Mouse (Mus musculus) neural tube, embryonic 11.5 days (tissue): ENCODE results near the gene Setd7. TPM values are rescaled to one million over a fixed set of nuclear protein-coding genes. Genes with fewer than 3 reads are reported as not detected.

ENCODE experiments used
- ATAC-seq: fragments of 200-750 bp; cut with Nextera tagmentation; 2 replicates; pipeline ENCODE4 v1.8.0; 2017; ENCODE audit warnings: moderate number of reproducible peaks, mild to moderate bottlenecking, moderate TSS enrichment, moderate library complexity; ENCODE audit not compliant: insufficient read depth, low FRiP score, low TSS enrichment
- DNase-seq: peaks from one replicate; pipeline ENCODE4 v3.0.0-alpha.2; 2015; ENCODE audit warnings: low spot score
- H3K27ac ChIP-seq: fragments of 300-500 bp; sonication (generic); 2 replicates; pipeline ENCODE4 v1.5.1; 2014; ENCODE audit warnings: low read depth, mild to moderate bottlenecking, low read length
- H3K27me3 ChIP-seq: fragments of 300-500 bp; sonication (generic); 2 replicates; pipeline ENCODE4 v1.6.1; 2014; ENCODE audit warnings: mild to moderate bottlenecking, low read length, mixed read lengths; ENCODE audit not compliant: control insufficient read depth, insufficient read depth
- H3K36me3 ChIP-seq: fragments of 300-500 bp; sonication (generic); 2 replicates; pipeline ENCODE4 v1.6.1; 2014; ENCODE audit warnings: mild to moderate bottlenecking, low read length, moderate library complexity, mixed read lengths; ENCODE audit not compliant: control insufficient read depth, insufficient read depth
- H3K4me1 ChIP-seq: fragments of 300-500 bp; sonication (generic); 2 replicates; pipeline ENCODE4 v1.6.1; 2014; ENCODE audit warnings: low read length, mixed read lengths; ENCODE audit not compliant: control insufficient read depth, insufficient read depth
- H3K4me2 ChIP-seq: fragments of 300-500 bp; sonication (generic); 2 replicates; pipeline ENCODE4 v1.6.1; 2014; ENCODE audit warnings: low read depth, mild to moderate bottlenecking, moderate library complexity
- H3K4me3 ChIP-seq: fragments of 300-500 bp; sonication (generic); 2 replicates; pipeline ENCODE4 v1.5.1; 2014; ENCODE audit warnings: low read depth, low read length
- H3K9ac ChIP-seq: fragments of 300-500 bp; sonication (generic); 2 replicates; pipeline ENCODE4 v1.6.1; 2014; ENCODE audit warnings: mild to moderate bottlenecking, low read length
- H3K9me3 ChIP-seq: fragments of 300-500 bp; sonication (generic); 2 replicates; pipeline ENCODE4 v1.6.1; 2016; ENCODE audit warnings: low read length; ENCODE audit not compliant: control insufficient read depth
- WGBS: fragments of 180-500 bp; shearing (Covaris S2); extraction: QIAGEN DNeasy Blood & Tissue Kit; methylation state at CpG from one replicate; pipeline ENCODE4 v1.1.7; 2014; 5-methylcytosine and 5-hydroxymethylcytosine counted together
- polyA plus RNA-seq: library from polyadenylated mRNA; unstranded; fragments of >200 nt; fragmentation: Nextera tagmentation; extraction: Ambion mirVana; gene quantifications from 2 replicates; pipeline ENCODE4 v1.2.1, GENCODE M21; 2014

The Setd7 gene
- 4.2 and 4.8 TPM in 2 replicates for polyA plus RNA-seq

GRCm38 (mm10) chr3:51560511-51561108 lies at the start of gene Setd7:
Gene Setd7 (minus strand): TSS chr3:51560879.
- H3K9me3 ChIP-seq = no peaks in the 10 kb centered on the region
- peak within 1 kb of the TSS; percentile 96 for H3K9ac ChIP-seq
- H3K4me3 ChIP-seq = peak within 1 kb of the TSS; percentile 85
- H3K27ac ChIP-seq = peak within 1 kb of the TSS; percentile 91
- H3K36me3 ChIP-seq = no peaks in the 10 kb centered on the region
- no peaks in the 10 kb centered on the region for H3K4me1 ChIP-seq
- peak; percentile 85 for DNase-seq
- no peaks in the 10 kb centered on the region for H3K27me3 ChIP-seq
- ATAC-seq = peak; percentile 88
- WGBS = 0% methylated on average over 47 of the region's 48 CpGs
- peak within 1 kb of the TSS; percentile 99 for H3K4me2 ChIP-seq

DNA sequence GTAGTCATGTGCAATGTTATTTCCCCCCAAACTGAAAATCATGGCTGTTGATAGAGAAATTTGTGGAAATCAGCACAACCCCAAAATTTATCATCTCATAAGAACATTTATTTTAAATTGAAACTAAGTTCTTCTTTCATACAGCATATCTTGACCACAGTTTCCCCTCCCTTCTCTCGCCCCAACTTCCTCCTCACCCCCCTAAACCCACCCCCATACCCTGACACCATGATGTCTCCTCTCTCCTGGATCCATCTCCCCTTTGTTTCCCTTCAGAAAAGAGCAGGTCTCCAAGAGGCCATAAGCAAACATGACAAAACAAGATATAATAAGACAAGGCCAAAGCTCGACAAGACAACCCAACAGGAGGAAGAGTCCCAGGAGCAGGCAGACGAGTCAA lies 43.8 kb upstream of the Setd7 start:
- no peak for DNase-seq
- Histone ChIP-seq H3K9me3 (no peaks in the 10 kb centered on the region), H3K4me2 (no peak overlapping the region), H3K36me3 (no peaks in the 10 kb centered on the region), H3K27me3 (no peaks in the 10 kb centered on the region), H3K4me1 (no peaks in the 10 kb centered on the region), H3K4me3 (no peak overlapping the region), H3K27ac (no peak overlapping the region), H3K9ac (no peak overlapping the region)
- no peak for ATAC-seq
- WGBS = 91% methylated on average over 3 of the region's 3 CpGs

DNA sequence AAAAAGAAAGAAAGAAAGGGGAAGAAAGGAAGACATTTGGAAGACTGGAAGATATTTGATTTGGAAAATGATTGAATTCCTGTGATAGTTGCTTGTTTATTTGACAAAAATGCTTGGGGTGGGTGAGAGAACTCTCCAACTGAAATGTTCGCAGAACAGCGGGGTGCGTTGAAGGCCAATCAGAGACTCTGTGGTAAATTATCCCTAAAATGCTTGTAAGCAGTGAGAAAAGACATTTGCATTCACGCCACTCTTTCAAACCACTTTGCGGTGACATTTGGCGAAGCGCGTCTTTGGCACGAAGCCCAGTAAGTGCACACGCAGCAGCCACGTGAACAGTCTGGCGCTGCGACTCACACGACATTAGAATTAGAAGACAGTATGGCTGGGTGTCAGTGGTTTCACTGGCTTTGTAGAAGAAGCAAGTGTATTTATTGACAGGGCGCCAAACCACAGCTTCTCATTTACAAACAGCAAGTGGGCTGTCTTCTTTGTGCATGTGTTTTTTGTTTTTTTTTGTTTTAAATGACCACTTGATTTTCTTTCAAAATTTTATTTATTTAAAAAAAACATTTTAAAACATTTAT lies 43.1 kb upstream of the Setd7 start:
- H3K4me2 ChIP-seq = no peak overlapping the region
- no peaks in the 10 kb centered on the region for H3K27me3 ChIP-seq
- H3K27ac ChIP-seq = no peak overlapping the region
- no peaks in the 10 kb centered on the region for H3K4me1 ChIP-seq
- ATAC-seq = no peak
- 86% methylated on average over 15 of the region's 15 CpGs for WGBS
- DNase-seq = peak; percentile 36
- no peak overlapping the region for H3K9ac ChIP-seq
- H3K4me3 ChIP-seq = no peak overlapping the region
- H3K36me3 ChIP-seq = no peaks in the 10 kb centered on the region
- H3K9me3 ChIP-seq = no peaks in the 10 kb centered on the region

DNA sequence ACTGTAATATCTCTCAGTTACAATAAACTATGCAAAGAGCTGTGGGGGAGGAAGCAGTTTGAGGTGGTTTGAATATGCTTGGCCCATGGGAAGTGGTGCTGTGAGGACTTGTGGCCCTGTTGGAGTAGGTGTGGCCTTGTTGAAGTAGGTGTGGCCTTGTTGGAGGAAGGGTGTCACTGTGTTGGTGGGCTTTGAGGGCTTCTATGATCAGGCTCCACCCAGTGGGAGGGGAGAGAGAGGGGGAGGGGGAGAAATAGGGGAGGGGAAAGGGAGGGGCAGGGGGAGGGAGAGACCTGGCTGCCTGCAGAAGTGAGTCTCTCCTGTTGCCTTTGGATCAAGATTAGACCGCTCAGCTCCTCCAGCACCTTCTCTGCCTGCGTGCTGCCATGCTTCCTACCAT lies 40.8 kb upstream of the Setd7 start:
- Histone ChIP-seq H3K27ac (no peak overlapping the region), H3K9me3 (no peaks in the 10 kb centered on the region), H3K4me2 (no peak overlapping the region), H3K4me3 (no peak overlapping the region), H3K9ac (no peak overlapping the region), H3K36me3 (no peaks in the 10 kb centered on the region), H3K4me1 (no peaks in the 10 kb centered on the region), H3K27me3 (no peaks in the 10 kb centered on the region)
- DNase-seq (no peak), ATAC-seq (no peak)
- WGBS = 84% methylated on average over 2 of the region's 2 CpGs

GRCm38 (mm10) chr3:51600728-51601127 lies 40.0 kb upstream of the Setd7 start:
- H3K27ac ChIP-seq = no peak overlapping the region
- ATAC-seq = no peak
- H3K4me1 ChIP-seq = no peaks in the 10 kb centered on the region
- no peak overlapping the region for H3K9ac ChIP-seq
- no peak overlapping the region for H3K4me3 ChIP-seq
- no peak for DNase-seq
- no peaks in the 10 kb centered on the region for H3K9me3 ChIP-seq
- no peaks in the 10 kb centered on the region for H3K36me3 ChIP-seq
- no peak overlapping the region for H3K4me2 ChIP-seq
- no peaks in the 10 kb centered on the region for H3K27me3 ChIP-seq
- 91% methylated on average over 4 of the region's 4 CpGs for WGBS

DNA sequence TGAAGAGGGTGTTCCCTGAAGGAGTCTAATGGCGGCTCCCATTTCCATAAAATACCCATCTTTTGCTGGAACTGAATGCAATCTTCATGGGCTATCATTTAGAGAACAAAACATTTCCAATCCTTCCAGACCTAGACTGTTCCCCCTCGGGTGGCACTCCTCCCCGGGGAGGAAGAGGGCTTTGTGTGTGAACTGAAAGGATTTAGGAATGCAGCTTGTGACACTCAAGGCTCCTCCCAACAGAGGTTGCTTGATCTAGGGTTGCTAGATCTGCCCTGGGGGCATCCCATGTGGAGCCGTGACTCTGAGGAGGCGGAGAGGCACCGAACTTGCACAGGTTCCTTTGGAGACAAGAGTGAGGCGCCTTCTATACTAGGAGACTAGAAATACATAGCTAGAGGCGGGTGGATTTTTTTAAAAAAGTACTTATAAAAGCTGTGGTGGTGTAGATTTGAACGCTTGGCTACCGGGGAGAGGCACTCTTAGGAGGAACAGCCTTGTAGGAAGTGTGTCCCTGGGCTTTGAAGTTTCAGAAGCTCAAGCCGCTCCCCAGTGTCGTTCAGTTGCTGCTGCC lies 38.5 kb upstream of the Setd7 start:
- H3K4me1 ChIP-seq = no peaks in the 10 kb centered on the region
- peak; percentile 15 for DNase-seq
- no peak overlapping the region for H3K9ac ChIP-seq
- no peak overlapping the region for H3K4me2 ChIP-seq
- ATAC-seq = no peak
- 76% methylated on average over 12 of the region's 12 CpGs for WGBS
- H3K27ac ChIP-seq = no peak overlapping the region
- no peaks in the 10 kb centered on the region for H3K9me3 ChIP-seq
- H3K27me3 ChIP-seq = no peaks in the 10 kb centered on the region
- no peak overlapping the region for H3K4me3 ChIP-seq
- H3K36me3 ChIP-seq = no peaks in the 10 kb centered on the region

- H3K9ac ChIP-seq = no peak overlapping the region
- DNase-seq (no peak), ATAC-seq (no peak)
- no peaks in the 10 kb centered on the region for H3K27me3 ChIP-seq
- no peak overlapping the region for H3K4me3 ChIP-seq
- H3K4me1 ChIP-seq = no peaks in the 10 kb centered on the region
- H3K4me2 ChIP-seq = no peak overlapping the region
- no peaks in the 10 kb centered on the region for H3K36me3 ChIP-seq
- H3K27ac ChIP-seq = no peak overlapping the region
- H3K9me3 ChIP-seq = no peaks in the 10 kb centered on the region
- 73% methylated on average over 2 of the region's 2 CpGs for WGBS
These were observed 35.9 kb upstream of the Setd7 start for GRCm38 (mm10) chr3:51596538-51596937.

- DNase-seq (no peak), ATAC-seq (no peak)
- no peak overlapping the region for H3K4me3 ChIP-seq
- WGBS = 70% methylated on average over 1 of the region's 1 CpGs
- H3K4me1 ChIP-seq = no peaks in the 10 kb centered on the region
- H3K27me3 ChIP-seq = no peaks in the 10 kb centered on the region
- H3K9ac ChIP-seq = no peak overlapping the region
- no peaks in the 10 kb centered on the region for H3K9me3 ChIP-seq
- no peak overlapping the region for H3K27ac ChIP-seq
- H3K4me2 ChIP-seq = no peak overlapping the region
- no peaks in the 10 kb centered on the region for H3K36me3 ChIP-seq
These were observed 32.8 kb upstream of the Setd7 start for GRCm38 (mm10) chr3:51593506-51593905.

DNA sequence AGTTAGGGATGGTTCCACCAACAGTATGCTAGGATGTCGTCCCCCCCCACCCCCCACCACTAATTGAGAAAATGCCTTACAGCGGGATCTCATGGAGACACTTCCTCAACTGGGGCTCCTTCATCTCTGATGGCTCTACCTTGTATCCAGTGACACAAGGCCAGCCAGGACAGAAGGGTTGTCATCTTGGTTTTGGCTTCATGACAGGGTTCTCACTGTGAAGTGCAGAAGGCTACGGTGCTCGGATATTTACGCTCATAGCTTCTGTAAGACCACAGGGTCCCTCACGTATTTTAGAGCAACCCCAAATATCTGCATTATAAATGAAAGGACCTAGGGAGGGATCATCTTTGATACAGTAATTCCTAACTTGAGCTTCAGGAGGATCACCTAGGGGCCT lies 30.9 kb upstream of the Setd7 start:
- no peaks in the 10 kb centered on the region for H3K27me3 ChIP-seq
- no peak overlapping the region for H3K4me3 ChIP-seq
- no peak for DNase-seq
- ATAC-seq = no peak
- H3K9me3 ChIP-seq = no peaks in the 10 kb centered on the region
- no peaks in the 10 kb centered on the region for H3K4me1 ChIP-seq
- H3K9ac ChIP-seq = no peak overlapping the region
- WGBS = 92% methylated on average over 6 of the region's 6 CpGs
- H3K4me2 ChIP-seq = no peak overlapping the region
- H3K27ac ChIP-seq = no peak overlapping the region
- no peaks in the 10 kb centered on the region for H3K36me3 ChIP-seq
